Mouse (Mus musculus): ENCODE data around the gene Cryba1. TPM values are rescaled to one million over a fixed set of nuclear protein-coding genes. Genes with fewer than 3 reads are reported as not detected.
A peak's percentile ranks its signal among the peaks of the same experiment; 100 is the strongest.

Gene Cryba1
- not detected in 2 replicates for polyA plus RNA-seq (2015; fragmentation: Nextera tagmentation; extraction: Ambion mirVana)

- Histone ChIP-seq H3K4me1 (replicated peaks; ENCODE audit: control insufficient read depth, insufficient read depth) (no peaks in the 10 kb centered on the region), H3K4me2 (replicated peaks; ENCODE audit: low read depth) (no peak within 1 kb of the TSS), H3K9ac (ENCODE audit: low read length) (no peak within 1 kb of the TSS), H3K27me3 (ENCODE audit: control insufficient read depth, insufficient read depth, low read length) (no peaks in the 10 kb centered on the region), H3K36me3 (ENCODE audit: control insufficient read depth, insufficient read depth, low read length) (no peaks in the 10 kb centered on the region), H3K4me3 (ENCODE audit: low read depth, low read length) (no peak within 1 kb of the TSS), H3K27ac (replicated peaks) (no peak within 1 kb of the TSS), H3K9me3 (ENCODE audit: control insufficient read depth, low read length) (no peaks in the 10 kb centered on the region)
- ATAC-seq (ENCODE audit: low FRiP score, low TSS enrichment) (no peak), DNase-seq (ENCODE audit: low spot score) (no peak)
- TF ChIP-seq CTCF (IDR thresholded peaks at IDR 0.05; ENCODE audit: low read depth) = no peak
- no peak for TF ChIP-seq EP300 (optimal IDR thresholded peaks at IDR 0.05)
- WGBS = 57% methylated on average over 7 of the region's 7 CpGs
Observed at GRCm38 (mm10) chr11:77725183-77725582, at the start of gene Cryba1. Cryba1 (minus strand) TSS chr11:77725283.

DNA sequence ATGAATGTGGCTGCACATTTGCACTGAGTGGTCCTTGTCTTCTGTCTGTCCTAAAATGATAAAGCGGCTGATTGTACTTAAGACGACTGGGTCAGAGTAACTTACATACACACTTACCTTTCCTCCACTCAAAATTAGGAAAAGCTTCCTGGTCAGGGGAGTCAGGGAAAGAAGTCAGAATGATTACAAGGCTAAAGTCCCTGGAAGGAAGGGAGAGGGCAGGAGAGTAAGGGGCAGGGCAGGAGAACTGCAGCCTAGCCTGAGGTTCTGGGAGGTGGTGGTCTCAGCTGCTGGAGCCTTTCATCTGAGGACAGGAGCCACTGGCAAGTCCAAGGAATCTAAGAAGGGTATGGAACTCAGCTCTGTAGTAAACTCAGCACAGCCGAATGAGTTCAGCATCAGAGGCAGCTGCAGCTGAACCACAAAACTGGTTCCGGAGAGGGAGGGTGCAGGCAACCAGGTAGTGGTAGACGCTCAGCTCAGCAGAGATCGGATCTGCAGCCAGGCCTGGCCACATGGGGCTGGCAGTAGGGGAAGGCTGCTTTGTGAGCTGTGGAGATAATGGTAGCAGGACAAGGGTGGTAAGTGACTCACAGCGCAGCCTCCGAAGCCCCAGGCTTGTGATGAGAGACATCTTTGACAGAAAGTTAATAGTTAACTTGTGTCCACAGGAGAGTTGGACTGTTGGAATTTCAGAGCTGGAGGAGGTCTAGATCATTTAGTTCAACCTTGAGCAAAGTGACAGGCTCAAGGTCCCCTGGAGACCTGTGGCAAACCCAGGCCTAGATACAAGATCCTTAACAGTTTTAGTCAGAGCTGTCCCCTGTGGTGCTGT, 47.0 kb upstream of the Cryba1 start:
- 43% methylated on average over 8 of the region's 8 CpGs for WGBS
- Histone ChIP-seq H3K4me1 (replicated peaks; ENCODE audit: control insufficient read depth, insufficient read depth) (no peaks in the 10 kb centered on the region), H3K27me3 (ENCODE audit: control insufficient read depth, insufficient read depth, low read length) (no peaks in the 10 kb centered on the region), H3K27ac (replicated peaks) (peak overlapping the region; percentile 78), H3K9ac (ENCODE audit: low read length) (peak overlapping the region; percentile 35; the same call in 1 of the 2 replicates), H3K4me3 (ENCODE audit: low read depth, low read length) (no peak overlapping the region), H3K9me3 (ENCODE audit: control insufficient read depth, low read length) (no peaks in the 10 kb centered on the region), H3K4me2 (replicated peaks; ENCODE audit: low read depth) (no peak overlapping the region), H3K36me3 (ENCODE audit: control insufficient read depth, insufficient read depth, low read length) (no peaks in the 10 kb centered on the region)
- TF ChIP-seq EP300 (optimal IDR thresholded peaks at IDR 0.05) = no peak
- TF ChIP-seq CTCF (IDR thresholded peaks at IDR 0.05; ENCODE audit: low read depth) = no peak
- ATAC-seq (ENCODE audit: low FRiP score, low TSS enrichment) = peak; percentile 93
- peak; percentile 76 for DNase-seq (ENCODE audit: low spot score)

GRCm38 (mm10) chr11:77770346-77770745, 45.3 kb upstream of the Cryba1 start:
- ATAC-seq (ENCODE audit: low FRiP score, low TSS enrichment) (no peak), DNase-seq (ENCODE audit: low spot score) (no peak)
- Histone ChIP-seq H3K4me1 (replicated peaks; ENCODE audit: control insufficient read depth, insufficient read depth) (peaks cover 2% of the 10 kb centered on the region; the same call in 1 of the 2 replicates), H3K4me3 (ENCODE audit: low read depth, low read length) (no peak overlapping the region), H3K9me3 (ENCODE audit: control insufficient read depth, low read length) (no peaks in the 10 kb centered on the region), H3K27ac (replicated peaks) (no peak overlapping the region), H3K9ac (ENCODE audit: low read length) (no peak overlapping the region), H3K36me3 (ENCODE audit: control insufficient read depth, insufficient read depth, low read length) (no peaks in the 10 kb centered on the region), H3K27me3 (ENCODE audit: control insufficient read depth, insufficient read depth, low read length) (no peaks in the 10 kb centered on the region), H3K4me2 (replicated peaks; ENCODE audit: low read depth) (no peak overlapping the region)
- TF ChIP-seq CTCF (IDR thresholded peaks at IDR 0.05; ENCODE audit: low read depth) (no peak), EP300 (optimal IDR thresholded peaks at IDR 0.05) (no peak)
- WGBS = 68% methylated on average over 8 of the region's 8 CpGs

DNA sequence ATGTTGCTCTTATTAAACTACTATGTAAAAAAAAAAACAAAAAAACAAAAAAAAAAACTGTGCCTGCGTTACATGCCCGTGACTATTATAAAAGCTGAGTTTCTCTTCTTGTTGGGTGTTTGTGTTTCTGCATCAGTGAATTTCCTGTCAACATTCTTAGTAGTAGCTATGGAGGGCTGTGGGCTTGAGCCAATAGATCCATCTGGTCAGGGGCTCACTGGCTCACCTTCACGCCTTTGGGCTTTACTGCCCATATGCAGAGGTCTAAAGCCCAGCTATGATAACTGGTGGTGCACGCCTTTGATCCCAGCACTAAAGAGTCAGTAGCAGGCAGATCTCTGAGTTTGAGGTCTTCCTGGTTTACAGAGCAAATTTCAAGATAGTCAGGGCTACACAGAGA, 44.4 kb upstream of the Cryba1 start:
- no peak for DNase-seq (ENCODE audit: low spot score)

GRCm38 (mm10) chr11:77766351-77767001, 41.4 kb upstream of the Cryba1 start:
- Histone ChIP-seq H3K9me3 (ENCODE audit: control insufficient read depth, low read length) (no peaks in the 10 kb centered on the region), H3K4me2 (replicated peaks; ENCODE audit: low read depth) (peak overlapping the region; percentile 67), H3K27ac (replicated peaks) (peak overlapping the region; percentile 94), H3K27me3 (ENCODE audit: control insufficient read depth, insufficient read depth, low read length) (no peaks in the 10 kb centered on the region), H3K36me3 (ENCODE audit: control insufficient read depth, insufficient read depth, low read length) (no peaks in the 10 kb centered on the region), H3K4me1 (replicated peaks; ENCODE audit: control insufficient read depth, insufficient read depth) (peaks cover 8% of the 10 kb centered on the region), H3K4me3 (ENCODE audit: low read depth, low read length) (peak overlapping the region; percentile 40), H3K9ac (ENCODE audit: low read length) (peak overlapping the region; percentile 61)
- WGBS = 7% methylated on average over 35 of the region's 35 CpGs
- peak; percentile 88 for DNase-seq (ENCODE audit: low spot score)
- TF ChIP-seq CTCF (IDR thresholded peaks at IDR 0.05; ENCODE audit: low read depth) (peak; percentile 73), EP300 (optimal IDR thresholded peaks at IDR 0.05) (no peak)
- ATAC-seq (ENCODE audit: low FRiP score, low TSS enrichment) = peak; percentile 82

More for the DNA sequence above, 44.4 kb upstream of the Cryba1 start:
- H3K4me2 ChIP-seq (replicated peaks; ENCODE audit: low read depth) = no peak overlapping the region
- H3K9ac ChIP-seq (ENCODE audit: low read length) = no peak overlapping the region
- ATAC-seq (ENCODE audit: low FRiP score, low TSS enrichment) = no peak
- peaks cover 5% of the 10 kb centered on the region for H3K4me1 ChIP-seq (replicated peaks; ENCODE audit: control insufficient read depth, insufficient read depth)
- no peaks in the 10 kb centered on the region for H3K36me3 ChIP-seq (ENCODE audit: control insufficient read depth, insufficient read depth, low read length)
- no peak for TF ChIP-seq CTCF (IDR thresholded peaks at IDR 0.05; ENCODE audit: low read depth)
- TF ChIP-seq EP300 (optimal IDR thresholded peaks at IDR 0.05) = no peak
- no peaks in the 10 kb centered on the region for H3K27me3 ChIP-seq (ENCODE audit: control insufficient read depth, insufficient read depth, low read length)
- H3K27ac ChIP-seq (replicated peaks) = no peak overlapping the region
- no peaks in the 10 kb centered on the region for H3K9me3 ChIP-seq (ENCODE audit: control insufficient read depth, low read length)
- H3K4me3 ChIP-seq (ENCODE audit: low read depth, low read length) = no peak overlapping the region
- 83% methylated on average over 4 of the region's 4 CpGs for WGBS

DNA sequence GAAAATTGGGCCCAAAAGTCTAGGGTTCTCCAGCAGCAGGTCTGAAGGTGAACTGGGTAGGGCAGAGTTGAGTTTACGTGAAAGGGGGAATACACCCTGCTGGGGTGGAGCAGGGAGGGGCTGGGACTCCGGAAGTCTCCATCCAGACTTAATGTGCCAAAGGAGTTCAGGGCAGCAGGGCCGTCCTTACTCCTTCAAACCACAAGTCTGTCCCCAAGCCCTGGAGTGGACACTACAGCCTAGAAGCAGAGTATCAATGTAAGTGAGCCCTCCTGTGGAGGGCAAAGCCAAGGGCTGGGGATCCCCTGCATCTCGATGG, 40.3 kb upstream of the Cryba1 start:
- Histone ChIP-seq H3K36me3 (ENCODE audit: control insufficient read depth, insufficient read depth, low read length) (no peaks in the 10 kb centered on the region), H3K9me3 (ENCODE audit: control insufficient read depth, low read length) (no peaks in the 10 kb centered on the region), H3K9ac (ENCODE audit: low read length) (peak overlapping the region; percentile 35; the same call in 1 of the 2 replicates), H3K4me1 (replicated peaks; ENCODE audit: control insufficient read depth, insufficient read depth) (peaks cover 8% of the 10 kb centered on the region), H3K27me3 (ENCODE audit: control insufficient read depth, insufficient read depth, low read length) (no peaks in the 10 kb centered on the region), H3K27ac (replicated peaks) (peak overlapping the region; percentile 94), H3K4me3 (ENCODE audit: low read depth, low read length) (peak overlapping the region; percentile 20; the same call in 1 of the 2 replicates), H3K4me2 (replicated peaks; ENCODE audit: low read depth) (peak overlapping the region; percentile 67)
- peak; percentile 50 for ATAC-seq (ENCODE audit: low FRiP score, low TSS enrichment)
- peak; percentile 74 for DNase-seq (ENCODE audit: low spot score)
- 44% methylated on average over 4 of the region's 4 CpGs for WGBS
- TF ChIP-seq EP300 (optimal IDR thresholded peaks at IDR 0.05) = no peak
- TF ChIP-seq CTCF (IDR thresholded peaks at IDR 0.05; ENCODE audit: low read depth) = no peak
